In genomic region chr10:126470838-126471491, GRCm38 (mm10) we compare ENCODE assay signal across 21 mouse cellular contexts.
DNase-seq lines count a peak whose midpoint lies in the region; ATAC-seq and TF ChIP-seq lines count a peak whose summit lies in the region.
"Had no signal": no experiment of that assay in that cellular context is flagged by ENCODE, and none has a peak within 500 bp of the region (broad histone marks: within the 10 kb centered on the region; RNA-seq: fewer than 3 reads in every experiment).

No protein-coding gene starts in this region.

- no peaks in the 10 kb centered on the region for H3K36me3 ChIP-seq in heart, embryonic 15.5 days
- H3K36me3 ChIP-seq in kidney, postnatal 0 days (ENCODE audit: insufficient read depth, low read length): no peaks in the 10 kb centered on the region
- H3K36me3 ChIP-seq: embryonic facial prominence, embryonic 13.5 days; forebrain, embryonic 12.5 days; hindbrain, embryonic 10.5 days; liver, embryonic 13.5 days; midbrain, embryonic 12.5 days had no signal

- H3K27me3 ChIP-seq in heart, embryonic 15.5 days: no peaks in the 10 kb centered on the region
- no peaks in the 10 kb centered on the region for H3K27me3 ChIP-seq in kidney, postnatal 0 days (ENCODE audit: insufficient read depth, low read length)
- H3K27me3 ChIP-seq: embryonic facial prominence, embryonic 13.5 days; forebrain, embryonic 12.5 days; liver, embryonic 13.5 days; midbrain, embryonic 12.5 days had no signal

- 0 out of 2 replicates have a peak, but pooled peaks have one; percentile 7 for ATAC-seq in heart, embryonic 15.5 days (replicated peaks; ENCODE audit: insufficient number of reproducible peaks, insufficient read depth, low FRiP score, low read depth)
- peak; percentile 43; the same call in 1 of the 2 replicates for ATAC-seq in kidney, postnatal 0 days (replicated peaks; ENCODE audit: low FRiP score, low read depth)
- ATAC-seq in granulocyte monocyte progenitor cell, adult 5-6 weeks (replicated peaks; ENCODE audit: poor library complexity, severe bottlenecking): peak; percentile 52
- ATAC-seq in megakaryocyte, adult 5-6 weeks (ENCODE audit: poor library complexity, severe bottlenecking): peak; percentile 58
- ATAC-seq: hindbrain, postnatal 0 days had no signal

- no peak overlapping the region for H3K9ac ChIP-seq in heart, embryonic 15.5 days
- no peak overlapping the region for H3K9ac ChIP-seq in kidney, postnatal 0 days (ENCODE audit: low read depth, low read length)
- H3K9ac ChIP-seq: embryonic facial prominence, embryonic 13.5 days; forebrain, embryonic 12.5 days; liver, embryonic 13.5 days; midbrain, embryonic 12.5 days had no signal

- TF ChIP-seq CTCF in kidney, postnatal 0 days (IDR thresholded peaks at IDR 0.05; ENCODE audit: low read depth): no peak

- no peaks in the 10 kb centered on the region for H3K4me1 ChIP-seq in heart, embryonic 15.5 days (replicated peaks)
- H3K4me1 ChIP-seq in kidney, postnatal 0 days (replicated peaks; ENCODE audit: insufficient read depth, low read length): no peaks in the 10 kb centered on the region
- H3K4me1 ChIP-seq: embryonic facial prominence, embryonic 13.5 days; forebrain, embryonic 12.5 days; liver, embryonic 13.5 days; midbrain, embryonic 12.5 days had no signal

- H3K9me3 ChIP-seq in heart, embryonic 15.5 days (replicated peaks): no peaks in the 10 kb centered on the region
- H3K9me3 ChIP-seq in kidney, postnatal 0 days (replicated peaks; ENCODE audit: low read length): no peaks in the 10 kb centered on the region
- H3K9me3 ChIP-seq: embryonic facial prominence, embryonic 13.5 days; forebrain, embryonic 12.5 days; hindbrain, embryonic 10.5 days; liver, embryonic 13.5 days; midbrain, embryonic 12.5 days had no signal

- no peak overlapping the region for H3K4me2 ChIP-seq in heart, embryonic 15.5 days
- H3K4me2 ChIP-seq in kidney, postnatal 0 days (ENCODE audit: low read length): no peak overlapping the region
- H3K4me2 ChIP-seq: embryonic facial prominence, embryonic 13.5 days; forebrain, embryonic 12.5 days; liver, embryonic 13.5 days; midbrain, embryonic 12.5 days had no signal

- 70% methylated on average over 4 of the region's 4 CpGs for WGBS in heart, embryonic 15.5 days
- WGBS in kidney, postnatal 0 days: 53% methylated on average over 4 of the region's 4 CpGs

- no peak overlapping the region for H3K4me3 ChIP-seq in heart, embryonic 15.5 days
- H3K4me3 ChIP-seq in kidney, postnatal 0 days (replicated peaks; ENCODE audit: low read depth, low read length): no peak overlapping the region
- H3K4me3 ChIP-seq: embryonic facial prominence, embryonic 13.5 days; erythroblast, embryonic 14.5 days; forebrain, embryonic 12.5 days; hindbrain, embryonic 10.5 days; left cerebral cortex, adult 2 months; liver, embryonic 13.5 days; midbrain, embryonic 12.5 days had no signal

- DNase-seq in heart, adult 8-10 months (ENCODE audit: low spot score): no peak
- peak; percentile 8 for DNase-seq in kidney, postnatal 0 days (ENCODE audit: low spot score)
- DNase-seq in kidney, postnatal 10 days: no peak
- DNase-seq in thymus, postnatal 0 days (ENCODE audit: low spot score): no peak
- DNase-seq: adrenal gland, postnatal 36 days; gastrocnemius, postnatal 36 days; liver, embryonic 13.5 days; lung, adult 2 months; right cerebral cortex, postnatal 14 days; thymus, postnatal 14 days had no signal

- no peak overlapping the region for H3K27ac ChIP-seq in heart, embryonic 15.5 days
- H3K27ac ChIP-seq in kidney, postnatal 0 days: no peak overlapping the region
- H3K27ac ChIP-seq: embryonic facial prominence, embryonic 13.5 days; forebrain, embryonic 12.5 days; hindbrain, embryonic 10.5 days; hindbrain, postnatal 0 days; left cerebral cortex, adult 2 months; liver, embryonic 13.5 days; macrophage; midbrain, embryonic 12.5 days had no signal

Comparison
In these comparisons a context has a peak if more than half of its experiments do, and no peak if none do; other contexts are left out.
1. ATAC-seq: peak in every context shown above with its lines; median percentile 58 in megakaryocyte, adult 5-6 weeks; 52 in granulocyte monocyte progenitor cell, adult 5-6 weeks; 43 in kidney, postnatal 0 days; 7 in heart, embryonic 15.5 days.